Mouse (Mus musculus) lung, adult 2 months (tissue): ENCODE results near the gene Mfsd11. TPM values are rescaled to one million over a fixed set of nuclear protein-coding genes. Genes with fewer than 3 reads are reported as not detected.

ENCODE experiments used
- DNase-seq: peaks from one replicate; pipeline ENCODE4 v3.0.0; 2022
- H3K4me1 ChIP-seq: fragments of 200-500 bp; 2 replicates; pipeline ENCODE4 v1.6.1; 2011; ENCODE audit warnings: low read length; ENCODE audit not compliant: control insufficient read depth, insufficient read depth
- H3K4me3 ChIP-seq: fragments of 200-500 bp; replicated peaks from 2 replicates; pipeline ENCODE3; 2011; ENCODE audit warnings: low read depth, mild to moderate bottlenecking, control low read depth, low read length; ENCODE audit errors: extremely low read depth
- CTCF ChIP-seq: fragments of 200-500 bp; IDR thresholded peaks from 2 replicates; pipeline ENCODE4 v1.5.1; 2011; ENCODE audit warnings: mild to moderate bottlenecking, low read length, control low read depth; ENCODE audit not compliant: insufficient read depth
- POLR2A ChIP-seq: fragments of 200-500 bp; IDR thresholded peaks from 2 replicates; pipeline ENCODE4 v1.6.1; 2011; ENCODE audit warnings: low read depth, mild to moderate bottlenecking, control low read depth, low read length, borderline replicate concordance; ENCODE audit errors: extremely low read depth
- WGBS: fragments of 180-500 bp; shearing (Covaris S2); methylation state at CpG from one replicate; pipeline ENCODE4 v1.1.7; 2018; 5-methylcytosine and 5-hydroxymethylcytosine counted together
- polyA plus RNA-seq: library from polyadenylated mRNA; depleted of rRNA; stranded (reverse); fragments of >200 nt; gene quantifications from 2 replicates; pipeline ENCODE4 v1.2.3, GENCODE M21; 2012

The Mfsd11 gene
- polyA plus RNA-seq, 1 experiment, result 22.3 TPM

- 87% methylated on average over 9 of the region's 9 CpGs for WGBS
- Histone ChIP-seq H3K4me1 (no peaks in the 10 kb centered on the region), H3K4me3 (no peak overlapping the region)
- DNase-seq, result no peak
- TF ChIP-seq POLR2A (no peak), CTCF (no peak)
These were observed 19.3 kb downstream of the Mfsd11 start for GRCm38 (mm10) chr11:116871538-116871937.

- WGBS, result 87% methylated on average over 20 of the region's 20 CpGs
- H3K4me3 ChIP-seq, result no peak overlapping the region
- no peak for TF ChIP-seq POLR2A
- no peak for TF ChIP-seq CTCF
- no peak for DNase-seq
- no peaks in the 10 kb centered on the region for H3K4me1 ChIP-seq
These were observed 21.7 kb downstream of the Mfsd11 start for GRCm38 (mm10) chr11:116873987-116874386.

GRCm38 (mm10) chr11:116878454-116878853 lies 26.2 kb downstream of the Mfsd11 start:
- Histone ChIP-seq H3K4me3 (no peak overlapping the region), H3K4me1 (no peaks in the 10 kb centered on the region)
- no peak for DNase-seq
- WGBS, result 85% methylated on average over 8 of the region's 8 CpGs
- TF ChIP-seq POLR2A, result no peak
- no peak for TF ChIP-seq CTCF

GRCm38 (mm10) chr11:116880839-116881238 lies 28.6 kb downstream of the Mfsd11 start:
- TF ChIP-seq CTCF (no peak), POLR2A (no peak)
- Histone ChIP-seq H3K4me3 (no peak overlapping the region), H3K4me1 (no peaks in the 10 kb centered on the region)
- no peak for DNase-seq
- 53% methylated on average over 7 of the region's 7 CpGs for WGBS

GRCm38 (mm10) chr11:116881440-116881839 lies 29.2 kb downstream of the Mfsd11 start:
- no peak for TF ChIP-seq CTCF
- WGBS, result 55% methylated on average over 5 of the region's 5 CpGs
- no peak overlapping the region for H3K4me3 ChIP-seq

GRCm38 (mm10) chr11:116882446-116882845 lies 30.2 kb downstream of the Mfsd11 start:
- H3K4me3 ChIP-seq, result no peak overlapping the region
- no peak for TF ChIP-seq CTCF
- TF ChIP-seq POLR2A, result no peak
- 74% methylated on average over 10 of the region's 10 CpGs for WGBS
- no peak for DNase-seq
- H3K4me1 ChIP-seq, result no peaks in the 10 kb centered on the region

More at GRCm38 (mm10) chr11:116881440-116881839, 29.2 kb downstream of the Mfsd11 start:
- DNase-seq, result no peak
- H3K4me1 ChIP-seq, result no peaks in the 10 kb centered on the region

- no peaks in the 10 kb centered on the region for H3K4me1 ChIP-seq
- no peak for TF ChIP-seq CTCF
- no peak for TF ChIP-seq POLR2A
- 81% methylated on average over 6 of the region's 6 CpGs for WGBS
- no peak for DNase-seq
- no peak overlapping the region for H3K4me3 ChIP-seq
These were observed 31.8 kb downstream of the Mfsd11 start for GRCm38 (mm10) chr11:116884061-116884460.

GRCm38 (mm10) chr11:116885275-116886151 lies 33.3 kb downstream of the Mfsd11 start:
- TF ChIP-seq CTCF, result peak; percentile 90
- no peak for TF ChIP-seq POLR2A
- H3K4me3 ChIP-seq, result peak overlapping the region; percentile 58
- no peaks in the 10 kb centered on the region for H3K4me1 ChIP-seq
- peak; percentile 72 for DNase-seq
- 5% methylated on average over 26 of the region's 28 CpGs for WGBS

- Histone ChIP-seq H3K4me1 (no peaks in the 10 kb centered on the region), H3K4me3 (no peak overlapping the region)
- TF ChIP-seq CTCF (no peak), POLR2A (no peak)
- WGBS, result 66% methylated on average over 5 of the region's 5 CpGs
- DNase-seq, result no peak
These were observed 34.9 kb downstream of the Mfsd11 start for GRCm38 (mm10) chr11:116887136-116887535.

- WGBS, result 48% methylated on average over 19 of the region's 19 CpGs
- Histone ChIP-seq H3K4me3 (no peak overlapping the region), H3K4me1 (no peaks in the 10 kb centered on the region)
- DNase-seq, result no peak
- TF ChIP-seq POLR2A, result no peak
- no peak for TF ChIP-seq CTCF
These were observed 41.5 kb downstream of the Mfsd11 start for GRCm38 (mm10) chr11:116893532-116894442.

- DNase-seq, result no peak
- no peaks in the 10 kb centered on the region for H3K4me1 ChIP-seq
- WGBS, result 72% methylated on average over 3 of the region's 3 CpGs
- H3K4me3 ChIP-seq, result no peak overlapping the region
- TF ChIP-seq POLR2A (no peak), CTCF (no peak)
These were observed 43.2 kb downstream of the Mfsd11 start for GRCm38 (mm10) chr11:116895402-116895801.
